Mouse (Mus musculus) heart, embryonic 13.5 days (tissue): Measurements from ENCODE around the gene Sept10. TPM values are rescaled to one million over a fixed set of nuclear protein-coding genes. Genes with fewer than 3 reads are reported as not detected.

Experiments
- ATAC-seq: fragments of 200-750 bp; cut with Nextera tagmentation; 2 replicates; pipeline ENCODE4 v1.8.0; 2017; ENCODE audit warnings: moderate TSS enrichment; ENCODE audit not compliant: insufficient number of reproducible peaks, low FRiP score, low TSS enrichment; ENCODE audit errors: extremely low read depth
- H3K27ac ChIP-seq: fragments of 300-500 bp; sonication (generic); replicated peaks from 2 replicates; pipeline ENCODE4 v1.5.1; 2015; ENCODE audit warnings: moderate library complexity, mild to moderate bottlenecking, inconsistent platforms
- H3K27me3 ChIP-seq: fragments of 300-500 bp; sonication (generic); replicated peaks from 2 replicates; pipeline ENCODE4 v1.6.1; 2015; ENCODE audit warnings: mild to moderate bottlenecking, inconsistent platforms
- H3K36me3 ChIP-seq: fragments of 300-500 bp; sonication (generic); 2 replicates; pipeline ENCODE4 v1.6.1; 2015; ENCODE audit warnings: mild to moderate bottlenecking, inconsistent platforms
- H3K4me1 ChIP-seq: fragments of 300-500 bp; sonication (generic); 2 replicates; pipeline ENCODE4 v1.6.1; 2015; ENCODE audit warnings: inconsistent platforms
- H3K4me2 ChIP-seq: fragments of 300-500 bp; sonication (generic); 2 replicates; pipeline ENCODE4 v1.6.1; 2015; ENCODE audit warnings: inconsistent platforms, mild to moderate bottlenecking, moderate library complexity
- H3K4me3 ChIP-seq: fragments of 300-500 bp; sonication (generic); 2 replicates; pipeline ENCODE4 v1.5.1; 2015; ENCODE audit warnings: moderate library complexity, mild to moderate bottlenecking, inconsistent platforms
- H3K9ac ChIP-seq: fragments of 300-500 bp; sonication (generic); 2 replicates; pipeline ENCODE4 v1.6.1; 2015; ENCODE audit warnings: inconsistent platforms, mild to moderate bottlenecking, moderate library complexity
- H3K9me3 ChIP-seq: fragments of 300-500 bp; sonication (generic); 2 replicates; pipeline ENCODE4 v1.6.1; 2016; ENCODE audit warnings: inconsistent platforms
- WGBS: fragments of 180-500 bp; shearing (Covaris S2); methylation state at CpG from one replicate; pipeline ENCODE4 v1.1.7; 2015; ENCODE audit warnings: mixed read lengths; 5-methylcytosine and 5-hydroxymethylcytosine counted together
- polyA plus RNA-seq: library from polyadenylated mRNA; unstranded; fragments of >200 nt; fragmentation: Nextera tagmentation; extraction: Ambion mirVana; gene quantifications from 2 replicates; pipeline ENCODE4 v1.2.1, GENCODE M21; 2015

Sept10 gene
- polyA plus RNA-seq, 1 experiment from 2014 or later, result 36.5 TPM

DNA sequence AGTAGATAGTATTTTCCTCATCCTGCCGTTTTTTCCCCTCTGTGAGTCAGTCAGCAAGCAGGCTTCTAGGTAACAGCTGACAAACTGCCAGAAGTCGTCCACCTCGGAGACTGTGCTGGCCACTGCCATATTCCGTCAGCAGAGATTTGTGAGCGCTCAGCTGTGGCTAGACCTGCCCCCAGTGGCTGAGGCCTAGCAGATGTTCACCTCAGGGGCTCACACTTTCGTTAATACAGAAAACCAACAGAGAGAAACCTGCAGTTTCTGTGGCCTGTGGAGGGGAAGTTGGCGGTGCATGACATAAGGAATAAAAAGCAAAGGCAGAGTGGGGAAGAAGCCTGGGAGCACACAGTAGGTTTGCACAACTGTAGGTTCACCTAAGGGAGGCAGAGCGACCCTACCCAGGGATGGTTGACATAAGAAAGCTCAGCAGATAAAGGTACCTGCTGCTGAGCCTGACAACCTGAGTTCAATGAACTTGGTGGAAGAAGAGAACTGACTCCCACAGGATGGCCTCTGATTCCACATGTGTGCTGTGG, 32.0 kb upstream of the Sept10 start:
- peaks cover 23% of the 10 kb centered on the region for H3K4me1 ChIP-seq
- 65% methylated on average over 8 of the region's 8 CpGs for WGBS

DNA sequence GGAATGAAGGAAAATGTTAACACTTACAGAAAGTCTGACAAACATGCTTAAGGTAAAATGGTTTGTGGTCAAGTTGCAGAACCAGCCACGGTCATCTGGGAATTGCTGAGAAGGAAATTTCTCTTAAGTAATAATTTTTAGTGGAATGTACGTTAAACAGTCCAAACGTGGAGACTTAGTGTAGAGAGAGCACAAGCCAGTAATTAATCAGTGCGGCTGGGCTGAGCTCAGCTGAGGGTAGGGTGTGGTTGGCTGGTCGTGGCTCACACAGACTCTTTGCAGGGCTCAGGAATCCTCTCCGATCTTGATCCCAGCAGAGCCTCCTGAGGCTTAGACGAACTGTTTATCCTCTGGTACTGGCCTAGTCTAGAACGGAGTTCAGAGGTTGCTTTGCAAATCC, 30.7 kb upstream of the Sept10 start:
- H3K4me2 ChIP-seq, result no peak overlapping the region
- no peak overlapping the region for H3K27ac ChIP-seq
- no peaks in the 10 kb centered on the region for H3K27me3 ChIP-seq
- no peaks in the 10 kb centered on the region for H3K36me3 ChIP-seq
- 45% methylated on average over 8 of the region's 8 CpGs for WGBS
- no peak for ATAC-seq
- no peaks in the 10 kb centered on the region for H3K9me3 ChIP-seq
- H3K4me3 ChIP-seq, result no peak overlapping the region
- no peak overlapping the region for H3K9ac ChIP-seq
- H3K4me1 ChIP-seq, result peaks cover 23% of the 10 kb centered on the region

More for the DNA sequence above, 32.0 kb upstream of the Sept10 start:
- Histone ChIP-seq H3K9ac (no peak overlapping the region), H3K4me2 (no peak overlapping the region), H3K27ac (no peak overlapping the region), H3K36me3 (no peaks in the 10 kb centered on the region), H3K9me3 (no peaks in the 10 kb centered on the region), H3K4me3 (no peak overlapping the region), H3K27me3 (no peaks in the 10 kb centered on the region)
- no peak for ATAC-seq

DNA sequence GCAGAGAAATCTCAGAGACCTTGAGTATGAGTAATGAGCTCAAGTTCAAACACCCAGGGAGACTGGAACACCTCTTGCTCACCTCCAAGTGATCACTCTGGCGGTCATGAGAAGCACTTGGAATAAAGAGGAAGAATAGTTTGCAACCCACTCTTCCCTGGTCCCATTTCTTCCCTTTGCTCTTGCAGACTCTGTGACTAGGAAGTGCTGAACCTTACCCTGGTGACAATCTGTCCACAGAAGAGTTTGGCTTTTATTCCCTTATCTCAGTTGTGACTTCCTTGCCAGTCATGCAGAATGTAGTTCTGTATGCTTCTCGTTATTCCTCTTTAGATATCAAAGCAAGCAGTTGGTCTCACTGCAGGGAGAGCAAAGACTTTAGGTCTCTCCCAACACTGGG, 30.3 kb upstream of the Sept10 start:
- ATAC-seq, result no peak
- WGBS, result 46% methylated on average over 2 of the region's 2 CpGs
- H3K4me1 ChIP-seq, result peaks cover 23% of the 10 kb centered on the region

DNA sequence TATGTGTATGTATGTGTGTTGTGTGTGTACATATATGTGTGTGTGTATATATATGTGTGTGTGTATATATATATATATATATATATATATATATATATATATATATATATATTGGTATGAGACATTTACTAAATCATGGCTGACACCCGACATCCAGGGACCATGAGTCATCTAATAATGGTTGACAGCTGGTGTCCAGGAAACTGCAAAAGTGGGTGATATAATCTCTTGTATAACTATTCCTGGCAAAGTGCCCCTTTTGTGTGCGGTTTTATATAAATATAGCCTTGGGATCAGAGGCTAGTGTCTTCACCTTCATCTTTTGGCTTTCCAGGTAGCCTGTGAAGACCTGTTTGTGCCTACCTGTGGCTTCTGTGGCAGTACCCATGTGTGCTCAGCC, 29.0 kb upstream of the Sept10 start:
- Histone ChIP-seq H3K4me2 (no peak overlapping the region), H3K4me1 (peaks cover 23% of the 10 kb centered on the region), H3K27me3 (no peaks in the 10 kb centered on the region), H3K36me3 (no peaks in the 10 kb centered on the region), H3K9me3 (no peaks in the 10 kb centered on the region), H3K27ac (no peak overlapping the region), H3K4me3 (no peak overlapping the region), H3K9ac (no peak overlapping the region)
- WGBS, result 69% methylated on average over 2 of the region's 2 CpGs
- ATAC-seq, result no peak

More for the DNA sequence above, 30.3 kb upstream of the Sept10 start:
- no peak overlapping the region for H3K4me2 ChIP-seq
- no peaks in the 10 kb centered on the region for H3K9me3 ChIP-seq
- H3K36me3 ChIP-seq, result no peaks in the 10 kb centered on the region
- no peak overlapping the region for H3K9ac ChIP-seq
- no peaks in the 10 kb centered on the region for H3K27me3 ChIP-seq
- H3K4me3 ChIP-seq, result no peak overlapping the region
- H3K27ac ChIP-seq, result no peak overlapping the region

DNA sequence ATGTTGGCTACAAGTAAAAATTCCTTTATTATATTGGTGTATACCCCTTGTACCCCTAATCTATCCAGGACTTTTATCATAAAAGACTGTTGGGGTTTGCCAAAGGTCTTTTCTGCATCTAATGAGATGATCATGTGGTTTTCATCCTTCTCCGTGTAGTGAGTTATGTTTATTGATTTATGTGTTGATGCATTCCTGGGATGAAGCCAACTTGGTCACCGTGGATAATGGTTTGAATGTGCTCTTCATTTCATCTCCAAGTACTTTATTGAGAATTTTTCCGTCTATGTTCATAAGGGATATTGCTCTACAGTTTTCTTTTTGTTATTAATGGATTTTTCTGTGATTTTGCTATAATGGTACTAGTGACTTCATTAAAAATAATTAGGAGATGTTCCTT, 27.9 kb upstream of the Sept10 start:
- H3K9ac ChIP-seq, result no peak overlapping the region
- WGBS, result 63% methylated on average over 3 of the region's 3 CpGs
- H3K36me3 ChIP-seq, result no peaks in the 10 kb centered on the region
- no peak for ATAC-seq
- H3K27me3 ChIP-seq, result no peaks in the 10 kb centered on the region
- no peak overlapping the region for H3K4me3 ChIP-seq
- no peaks in the 10 kb centered on the region for H3K9me3 ChIP-seq
- H3K4me2 ChIP-seq, result no peak overlapping the region
- no peak overlapping the region for H3K27ac ChIP-seq
- peaks cover 14% of the 10 kb centered on the region for H3K4me1 ChIP-seq

DNA sequence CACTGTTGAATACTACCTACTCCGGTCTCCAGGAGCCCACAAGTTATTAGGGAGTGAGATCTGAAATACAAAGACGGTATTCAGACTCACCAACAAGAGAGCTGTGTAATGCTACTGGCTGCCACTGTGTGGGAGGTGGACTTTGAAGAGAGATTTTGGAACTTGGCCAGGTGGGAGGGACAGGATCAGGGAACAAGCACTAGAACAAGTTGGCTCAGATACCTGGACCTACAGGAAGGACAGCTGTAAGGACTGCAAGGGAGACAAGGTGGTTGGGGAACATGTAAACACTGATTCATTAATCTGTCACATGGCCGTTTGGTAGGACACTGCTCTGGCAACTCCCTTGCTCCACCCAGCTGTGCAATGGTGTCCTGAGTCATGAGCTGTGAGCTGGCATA, 19.5 kb upstream of the Sept10 start:
- Histone ChIP-seq H3K4me1 (no peaks in the 10 kb centered on the region), H3K4me3 (no peak overlapping the region), H3K4me2 (no peak overlapping the region), H3K27me3 (peaks cover 4% of the 10 kb centered on the region; the same call in 1 of the 2 replicates), H3K9me3 (peaks cover 5% of the 10 kb centered on the region; the same call in 1 of the 2 replicates), H3K36me3 (no peaks in the 10 kb centered on the region), H3K27ac (no peak overlapping the region), H3K9ac (no peak overlapping the region)
- no peak for ATAC-seq
- 56% methylated on average over 3 of the region's 3 CpGs for whole genome bisulfite sequencing

DNA sequence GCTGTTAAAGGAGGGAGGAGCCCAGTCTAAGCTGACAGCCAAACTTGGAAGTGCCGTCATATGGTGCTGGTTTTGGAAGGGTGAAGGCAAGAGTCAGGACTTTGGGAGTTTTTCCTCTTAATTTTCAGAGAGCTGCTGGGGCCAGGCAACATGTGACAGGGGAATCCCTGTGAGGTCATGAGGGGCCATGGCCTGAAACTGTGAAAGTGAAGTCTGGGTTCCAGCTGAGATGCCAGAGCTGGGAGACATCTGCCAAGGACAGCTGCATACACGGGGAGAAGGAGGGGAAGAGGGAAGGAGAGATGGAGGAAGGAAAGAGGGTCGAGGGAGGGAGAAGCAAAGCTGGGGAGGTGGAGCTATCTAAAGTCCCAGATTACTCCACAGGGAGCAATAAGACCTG, 16.1 kb upstream of the Sept10 start:
- ATAC-seq, result no peak
- Histone ChIP-seq H3K4me1 (no peaks in the 10 kb centered on the region), H3K4me3 (no peak overlapping the region), H3K4me2 (no peak overlapping the region), H3K9me3 (peaks cover 3% of the 10 kb centered on the region; the same call in 1 of the 2 replicates), H3K27me3 (no peaks in the 10 kb centered on the region), H3K9ac (0 out of 2 replicates have a peak overlapping the region, but pooled peaks have one; percentile 14), H3K27ac (no peak overlapping the region), H3K36me3 (no peaks in the 10 kb centered on the region)
- WGBS, result 31% methylated on average over 3 of the region's 3 CpGs

DNA sequence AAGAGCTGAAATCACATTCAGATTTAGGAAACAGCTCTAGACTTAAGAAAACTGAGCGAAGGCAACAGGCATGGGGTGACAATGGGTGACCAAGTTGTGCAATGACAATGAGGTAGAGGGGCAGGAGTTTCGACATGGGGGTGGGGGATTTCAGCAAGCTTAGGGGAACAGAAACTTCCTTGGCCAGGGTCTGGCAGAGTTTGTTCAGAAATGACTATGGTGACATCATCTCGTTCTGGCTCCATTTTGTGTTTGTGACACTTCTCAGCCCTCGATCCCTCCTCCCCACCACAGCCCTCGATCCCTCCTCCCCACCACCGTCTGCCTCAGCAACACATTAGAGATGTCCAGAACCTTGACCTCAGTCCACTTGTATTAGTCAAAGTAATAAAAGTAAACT, 14.8 kb upstream of the Sept10 start:
- no peak overlapping the region for H3K27ac ChIP-seq
- 71% methylated on average over 6 of the region's 6 CpGs for WGBS
- H3K9me3 ChIP-seq, result no peaks in the 10 kb centered on the region

DNA sequence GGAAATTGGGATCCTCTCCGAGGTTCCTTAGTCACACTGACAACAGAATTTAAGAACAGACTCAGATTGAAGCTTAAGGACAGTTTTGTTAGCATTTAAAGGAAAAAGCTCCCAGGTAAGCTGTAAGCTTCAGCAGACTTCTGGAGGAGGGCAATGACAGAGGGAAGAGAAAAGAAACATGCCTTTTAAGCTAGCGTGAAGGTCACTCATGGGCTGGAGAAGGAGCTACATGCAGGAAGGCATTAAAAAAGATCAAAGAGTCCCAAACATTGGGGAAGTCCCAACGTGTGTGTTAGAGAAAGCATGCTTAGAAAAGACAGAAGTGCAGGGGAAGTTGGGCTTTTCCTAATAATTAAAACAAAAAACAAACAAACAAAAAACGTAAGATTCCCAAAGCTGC, 14.2 kb upstream of the Sept10 start:
- H3K27me3 ChIP-seq, result no peaks in the 10 kb centered on the region
- 54% methylated on average over 4 of the region's 4 CpGs for WGBS
- no peaks in the 10 kb centered on the region for H3K4me1 ChIP-seq
- H3K4me2 ChIP-seq, result no peak overlapping the region
- ATAC-seq, result no peak
- H3K4me3 ChIP-seq, result no peak overlapping the region
- H3K36me3 ChIP-seq, result no peaks in the 10 kb centered on the region
- H3K9me3 ChIP-seq, result no peaks in the 10 kb centered on the region
- no peak overlapping the region for H3K27ac ChIP-seq
- no peak overlapping the region for H3K9ac ChIP-seq

More for the DNA sequence above, 14.8 kb upstream of the Sept10 start:
- Histone ChIP-seq H3K9ac (no peak overlapping the region), H3K4me1 (no peaks in the 10 kb centered on the region), H3K4me2 (no peak overlapping the region), H3K27me3 (no peaks in the 10 kb centered on the region), H3K36me3 (no peaks in the 10 kb centered on the region), H3K4me3 (no peak overlapping the region)
- ATAC-seq, result no peak

DNA sequence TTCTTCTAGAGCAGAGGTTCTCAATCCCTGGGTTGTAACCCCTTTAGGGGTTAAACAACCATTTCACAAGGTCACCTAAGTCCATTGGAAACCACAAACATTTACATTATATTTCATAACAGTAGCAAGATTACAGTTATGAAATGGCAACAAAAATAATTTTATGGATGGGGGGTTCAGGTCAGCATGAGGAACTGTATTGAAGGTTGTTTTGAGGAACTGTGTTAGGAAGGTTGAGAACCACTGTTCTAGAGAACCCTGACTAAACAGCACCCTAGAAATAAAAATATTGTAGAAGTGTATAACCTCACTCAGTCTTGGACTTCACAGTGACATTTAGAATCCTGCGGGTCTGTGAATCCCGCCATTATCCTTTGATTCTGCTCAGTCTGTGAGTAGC, 13.6 kb upstream of the Sept10 start:
- no peaks in the 10 kb centered on the region for H3K36me3 ChIP-seq
- H3K27ac ChIP-seq, result no peak overlapping the region
- H3K4me3 ChIP-seq, result no peak overlapping the region
- no peaks in the 10 kb centered on the region for H3K27me3 ChIP-seq
- H3K4me1 ChIP-seq, result no peaks in the 10 kb centered on the region
- H3K9ac ChIP-seq, result no peak overlapping the region
- no peak overlapping the region for H3K4me2 ChIP-seq
- ATAC-seq, result no peak
- WGBS, result 87% methylated on average over 2 of the region's 2 CpGs
- H3K9me3 ChIP-seq, result no peaks in the 10 kb centered on the region

DNA sequence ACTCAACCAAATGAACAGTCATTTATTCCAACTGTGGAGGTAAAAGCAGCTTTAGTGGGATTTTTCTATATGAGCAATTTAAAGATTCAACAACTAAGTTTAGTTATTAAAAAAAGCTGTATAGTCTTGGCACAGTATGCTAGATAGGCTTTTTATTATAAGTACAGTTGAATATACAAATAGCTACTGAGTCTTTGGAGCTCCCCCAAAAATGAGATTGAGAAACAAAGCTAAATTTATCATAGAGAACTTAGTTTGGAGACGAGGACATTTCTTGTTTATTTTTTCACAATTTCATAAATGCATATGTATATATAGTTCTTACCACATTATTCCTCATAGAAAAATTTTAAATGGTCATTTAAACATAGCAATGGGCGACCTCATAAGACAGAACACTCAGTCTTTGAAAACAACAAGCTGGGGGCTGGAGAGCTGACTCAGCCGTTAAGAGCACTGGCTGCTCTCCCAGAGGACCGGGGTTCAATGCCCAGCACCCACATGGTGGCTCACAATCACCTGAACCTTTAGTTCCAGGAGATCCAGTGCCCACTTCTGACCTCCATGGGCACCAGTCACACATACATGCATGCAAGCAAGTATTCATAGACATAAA, 7.7 kb upstream of the Sept10 start:
- Histone ChIP-seq H3K4me3 (no peak overlapping the region), H3K4me1 (no peaks in the 10 kb centered on the region), H3K9me3 (no peaks in the 10 kb centered on the region), H3K27ac (no peak overlapping the region), H3K36me3 (no peaks in the 10 kb centered on the region), H3K4me2 (no peak overlapping the region), H3K9ac (no peak overlapping the region), H3K27me3 (no peaks in the 10 kb centered on the region)
- 69% methylated on average over 4 of the region's 4 CpGs for WGBS
- no peak for ATAC-seq

DNA sequence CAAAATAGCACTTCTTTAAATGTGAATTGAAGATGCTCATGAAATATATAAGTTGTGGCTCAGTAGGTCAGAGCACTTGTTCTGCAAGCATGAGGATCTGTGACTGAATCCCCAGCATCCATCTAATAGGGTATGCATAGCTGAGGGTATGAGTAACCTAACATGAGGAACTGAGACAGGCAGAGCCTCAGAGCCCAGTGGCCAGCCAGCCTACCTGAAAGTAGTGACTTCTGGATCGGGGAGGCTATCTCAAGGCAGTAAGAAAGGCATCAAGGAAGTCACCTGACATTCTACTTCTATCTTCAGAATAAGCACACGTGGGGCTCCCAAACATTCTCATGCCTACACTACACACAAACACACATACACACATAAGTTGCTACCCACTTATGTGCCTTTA, 3.5 kb upstream of the Sept10 start:
- Histone ChIP-seq H3K27ac (no peak overlapping the region), H3K27me3 (peaks cover 7% of the 10 kb centered on the region; the same call in 1 of the 2 replicates), H3K4me3 (no peak overlapping the region), H3K9me3 (no peaks in the 10 kb centered on the region), H3K4me2 (no peak overlapping the region), H3K4me1 (peaks cover 19% of the 10 kb centered on the region), H3K9ac (no peak overlapping the region), H3K36me3 (no peaks in the 10 kb centered on the region)
- 83% methylated on average over 2 of the region's 2 CpGs for WGBS
- no peak for ATAC-seq
